Mouse (Mus musculus) urinary bladder, postnatal 10 days (tissue): ENCODE measurements around the gene Gins1.

Experiments used
- DNase-seq: peaks from one replicate; pipeline ENCODE4 v3.0.0; 2022; ENCODE audit warnings: low spot score

Gene Gins1

DNA sequence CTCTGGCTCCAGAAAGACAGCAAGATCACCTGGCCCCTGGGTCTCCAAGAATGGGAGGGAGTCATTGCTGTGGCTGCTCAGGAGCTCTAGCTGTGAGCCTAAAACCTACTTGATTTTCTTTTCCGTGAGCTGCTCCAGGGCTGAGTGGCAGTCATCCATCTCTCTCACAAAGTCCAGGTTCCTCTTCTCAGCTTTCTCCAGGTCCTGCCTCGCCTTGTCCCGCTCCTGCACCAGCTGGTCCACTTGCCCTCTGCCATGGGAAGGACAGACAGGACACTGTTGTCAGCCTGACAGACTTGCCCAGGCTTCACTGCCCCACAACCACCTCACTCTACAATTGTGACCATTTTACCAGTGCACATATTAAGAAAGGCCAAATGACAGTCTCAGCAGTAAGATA is 58.0 kb downstream of the Gins1 start:
- DNase-seq, result no peak

DNA sequence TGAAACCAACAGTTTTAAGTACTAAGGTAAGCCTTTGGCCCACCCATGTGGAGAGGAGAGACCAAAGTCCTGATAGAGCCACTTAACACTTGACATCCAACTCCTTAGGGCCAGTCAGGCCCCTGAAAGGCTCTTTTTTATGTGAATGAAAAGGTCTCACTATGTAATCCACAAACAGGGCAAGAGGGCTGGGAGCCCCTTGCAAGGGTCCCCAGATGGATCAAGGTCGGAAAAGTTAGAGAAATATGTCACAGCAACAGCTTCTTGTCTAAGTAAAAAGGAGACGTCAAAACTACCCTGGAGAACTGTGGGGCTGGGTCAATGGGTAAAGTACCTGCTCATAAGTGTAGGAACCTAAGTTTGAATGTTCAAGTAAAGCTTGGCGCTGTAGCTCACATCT is 59.4 kb downstream of the Gins1 start:
- no peak for DNase-seq

DNA sequence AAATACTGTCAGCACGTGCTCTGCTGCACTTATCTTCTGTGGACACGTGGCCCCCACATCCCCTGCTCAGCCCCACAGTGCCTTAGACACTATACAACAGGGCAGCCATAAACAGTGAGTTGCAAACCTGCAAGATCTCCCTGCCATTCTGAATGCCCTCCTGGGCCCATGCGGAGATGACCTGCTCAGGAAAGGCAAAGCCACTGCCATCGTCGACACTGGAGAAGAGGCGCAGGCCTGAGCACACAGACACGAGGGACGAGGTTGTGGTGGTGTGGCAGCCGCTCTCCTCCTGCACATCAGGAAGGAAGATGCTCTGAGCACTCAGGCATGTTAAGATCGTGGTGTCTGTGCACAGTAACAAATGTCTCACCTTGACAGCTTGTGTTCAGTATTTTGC is 60.8 kb downstream of the Gins1 start:
- DNase-seq, result no peak

DNA sequence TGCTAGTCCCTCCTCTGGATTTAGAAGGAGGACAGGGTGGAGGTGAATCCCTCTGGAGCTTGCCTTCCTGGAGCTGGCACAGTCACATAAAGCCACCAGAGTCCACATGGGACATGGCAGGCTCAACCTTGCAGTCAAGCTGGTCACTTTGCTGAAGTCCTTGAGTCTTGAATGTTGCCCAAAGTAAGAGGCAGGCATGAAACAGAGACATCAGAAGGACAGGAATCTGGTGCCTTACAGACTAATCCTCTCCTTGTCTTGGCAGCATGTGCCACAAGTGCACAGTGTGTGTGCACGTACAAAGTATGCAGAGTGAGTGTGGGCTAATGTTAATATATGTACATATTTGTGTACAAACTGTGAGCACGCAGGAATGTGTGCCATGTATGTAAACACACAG is 62.3 kb downstream of the Gins1 start:
- no peak for DNase-seq

DNA sequence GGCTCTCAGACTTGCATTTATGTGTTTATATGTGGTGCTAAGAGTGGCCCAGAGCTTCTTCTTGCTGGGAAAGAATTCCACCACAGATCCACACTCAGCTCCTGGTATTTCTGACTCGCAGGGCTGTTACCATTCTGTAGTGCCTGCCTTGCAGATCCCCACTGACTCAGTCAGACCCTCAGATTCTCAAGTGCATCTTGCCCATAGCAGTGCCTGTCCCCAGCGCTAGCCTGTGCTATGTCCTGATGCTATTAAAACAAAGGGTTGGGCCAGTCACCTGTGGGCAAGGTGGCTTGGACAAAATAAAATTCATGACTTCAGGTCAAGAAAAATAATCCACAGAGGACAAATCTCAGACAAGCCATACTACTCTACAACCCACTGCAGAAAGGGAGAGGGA is 64.0 kb downstream of the Gins1 start:
- DNase-seq, result no peak

DNA sequence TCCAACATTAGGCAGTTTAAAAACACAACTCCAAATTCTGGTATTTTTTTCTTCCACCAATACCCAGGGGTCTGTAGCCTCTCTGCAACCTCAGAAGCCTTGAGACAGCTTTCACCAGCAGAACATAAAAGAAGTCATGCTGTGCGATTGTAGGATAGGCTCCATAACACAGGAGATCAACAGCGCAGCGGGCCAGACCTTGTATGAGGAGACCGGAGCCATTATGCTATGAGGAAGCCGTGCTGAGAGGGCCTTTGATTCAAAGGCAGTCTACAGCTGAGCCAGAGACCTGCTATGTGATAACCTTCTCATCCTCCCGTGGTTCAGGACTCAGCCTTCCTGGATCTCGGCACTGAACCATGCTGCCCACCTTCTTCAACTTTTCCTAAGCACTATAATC is 66.7 kb downstream of the Gins1 start:
- DNase-seq, result no peak

DNA sequence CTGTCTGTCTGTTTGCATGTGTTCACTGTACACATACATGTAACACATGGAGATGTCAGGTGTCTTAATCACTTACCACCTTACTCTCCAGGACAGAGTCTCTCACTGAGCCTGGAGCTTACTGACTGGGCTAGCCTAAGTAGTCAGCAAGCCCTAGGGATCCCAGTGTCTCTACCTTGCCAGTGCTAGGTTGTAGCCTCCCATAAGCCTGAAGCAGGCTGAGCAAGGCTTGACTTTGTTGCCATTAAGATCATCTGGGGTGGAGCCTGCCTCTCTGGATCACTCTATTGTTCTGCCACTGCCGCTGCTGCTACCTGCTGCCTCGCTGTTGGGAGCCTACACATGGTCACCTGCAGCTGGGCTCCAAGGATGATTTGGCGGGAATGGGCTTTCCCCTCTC is 67.5 kb downstream of the Gins1 start:
- no peak for DNase-seq

DNA sequence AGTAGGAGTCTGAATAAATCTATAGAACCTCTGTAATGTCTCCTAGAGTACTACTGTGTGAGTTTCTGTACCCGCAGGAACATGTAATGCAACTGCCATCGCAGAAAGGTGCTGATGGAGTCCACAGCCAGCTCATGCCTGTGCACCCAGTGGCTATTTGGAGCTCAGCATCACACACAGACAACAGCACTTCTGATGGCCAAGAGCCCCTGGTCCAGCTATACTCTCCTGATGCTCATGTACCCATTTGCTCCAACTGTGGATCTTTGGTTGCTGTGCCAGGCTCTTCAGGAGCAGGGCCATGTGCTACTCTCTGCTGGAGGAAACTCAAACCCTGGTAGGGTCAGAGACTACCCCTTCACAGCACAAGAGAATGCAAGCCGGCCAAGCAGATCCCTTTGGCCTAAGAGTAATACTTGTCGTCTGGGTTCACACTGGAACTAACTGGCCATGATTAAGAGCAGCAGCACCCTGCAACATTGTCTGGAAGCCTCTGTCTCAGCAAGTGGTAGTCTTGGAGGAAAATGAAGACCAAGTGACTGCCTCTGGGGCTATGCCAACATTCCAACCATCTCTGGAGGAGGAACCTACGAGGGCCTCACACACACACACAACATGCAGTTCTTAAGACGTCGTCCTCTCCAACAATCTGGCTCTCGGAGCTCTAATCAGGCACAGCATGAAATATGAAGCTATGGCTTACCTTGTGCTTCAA is 68.4 kb downstream of the Gins1 start:
- no peak for DNase-seq

DNA sequence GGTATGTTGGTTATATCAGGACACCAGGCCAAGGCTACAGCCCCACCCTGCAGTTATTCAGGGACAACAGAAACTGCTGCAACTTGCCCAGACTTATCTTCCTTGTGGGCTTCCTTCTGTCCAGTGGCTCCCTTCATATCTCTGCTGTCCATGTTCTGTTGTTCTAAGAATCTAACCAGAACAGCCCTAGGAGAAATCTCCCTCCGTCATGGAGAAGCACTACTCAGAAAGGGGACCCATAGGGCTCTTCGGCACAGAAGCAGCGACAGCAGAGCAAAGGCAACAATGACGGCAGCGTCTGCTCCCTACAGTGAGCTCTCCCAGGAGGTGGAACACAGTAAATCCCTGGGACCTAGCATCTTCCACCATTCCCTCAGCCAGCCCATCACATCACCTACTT is 71.7 kb downstream of the Gins1 start:
- no peak for DNase-seq

DNA sequence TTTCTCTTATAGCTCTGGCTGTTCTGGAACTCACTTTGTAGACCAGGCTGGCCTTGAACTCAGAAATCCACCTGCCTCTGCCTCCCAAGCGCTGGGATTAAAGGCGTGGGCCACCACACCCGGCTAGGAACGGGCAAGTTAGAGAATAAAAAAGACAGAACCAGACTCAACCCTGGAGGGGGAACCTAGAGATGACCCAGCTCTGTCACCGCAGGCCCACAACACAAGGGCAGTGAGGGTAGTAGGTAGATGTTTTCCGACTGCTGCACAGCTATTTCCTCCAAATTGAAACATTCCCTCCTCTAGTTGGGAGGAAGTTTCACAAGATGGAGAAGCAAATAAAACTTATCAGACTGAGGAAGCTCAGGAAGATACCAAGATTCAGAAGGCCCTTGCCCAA is 72.5 kb downstream of the Gins1 start:
- no peak for DNase-seq

DNA sequence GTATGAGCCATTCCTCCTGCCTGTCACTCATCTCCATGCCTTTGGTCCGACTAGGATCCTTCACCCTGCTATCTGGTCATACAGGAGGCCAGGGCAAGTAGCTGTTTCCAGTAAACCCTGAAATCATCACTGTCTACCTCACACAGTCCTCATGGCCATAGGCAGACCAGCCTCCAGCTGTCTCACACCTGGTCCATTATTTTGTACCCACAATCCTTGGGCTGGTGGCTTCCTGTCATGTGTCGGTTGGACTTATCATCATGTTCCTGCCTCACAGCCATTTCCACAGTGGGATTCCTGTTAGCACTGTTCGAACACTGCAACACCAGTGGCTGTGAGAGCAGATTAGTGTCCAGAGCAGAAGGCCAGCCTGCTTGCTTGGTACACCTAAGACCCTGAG is 73.6 kb downstream of the Gins1 start:
- no peak for DNase-seq

DNA sequence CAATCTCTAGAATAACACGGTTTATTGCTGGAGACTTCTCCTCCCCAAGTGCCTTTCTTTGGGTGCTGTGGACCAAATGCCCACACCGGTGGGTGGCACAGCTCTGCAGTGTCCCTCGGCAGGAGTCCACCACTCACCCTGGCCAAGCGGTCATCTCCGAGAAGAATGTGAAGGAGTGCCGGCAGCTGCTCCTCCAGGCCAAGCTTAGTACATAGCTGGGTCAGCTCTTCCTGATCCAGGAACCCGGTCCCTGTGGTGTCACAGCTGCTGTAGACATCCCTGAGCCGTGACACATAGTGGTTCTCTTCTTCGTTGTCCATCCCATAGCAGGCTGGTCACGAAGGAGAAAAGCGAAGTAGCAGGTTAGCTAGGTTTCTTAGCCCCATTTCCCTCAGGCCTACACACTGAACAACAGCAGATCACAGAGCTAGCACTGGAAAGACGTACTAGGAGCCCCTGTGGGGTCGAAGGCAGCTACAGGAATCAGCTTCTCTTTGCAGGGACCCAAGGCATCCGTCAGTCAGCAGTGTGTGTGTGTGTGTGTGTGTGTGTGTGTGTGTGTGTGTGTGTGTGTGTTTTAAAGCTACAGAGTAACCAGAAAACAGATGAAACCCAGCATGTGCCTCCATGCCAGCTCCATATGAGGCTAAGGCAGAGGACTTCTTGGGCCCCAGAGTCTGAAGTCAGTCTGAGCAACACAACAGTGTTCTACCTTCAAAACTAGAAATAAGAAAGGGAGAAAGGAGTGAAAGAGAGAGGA is 74.8 kb downstream of the Gins1 start:
- DNase-seq, result no peak
